Mouse (Mus musculus): ENCODE measurements at regions not wholly inside any gene's neighbourhood (a gene's known extent, or its start where the extent isn't known, plus 50 kb on each side); places are given as distances from the start of the nearest gene placed in this dataset.

GRCm38 (mm10) chr3:157695128-157696075 lies 128.7 kb downstream of the Ptger3 start:
- H3K27ac ChIP-seq, result no peak overlapping the region
- intact Hi-C loops (cut with DNase I), result no loop called here
- H3K9ac ChIP-seq (ENCODE audit: low read depth, low read length), result no peak overlapping the region
- H3K36me3 ChIP-seq (ENCODE audit: control insufficient read depth, insufficient read depth, low read length), result no peaks in the 10 kb centered on the region
- DNase-seq, result no peak
- H3K27me3 ChIP-seq (ENCODE audit: control insufficient read depth, insufficient read depth, low read length), result no peaks in the 10 kb centered on the region
- WGBS, result 77% methylated on average over 19 of the region's 19 CpGs
- no peaks in the 10 kb centered on the region for H3K4me1 ChIP-seq (ENCODE audit: control insufficient read depth, insufficient read depth, low read length)
- no peak for TF ChIP-seq POLR2A (IDR thresholded peaks at IDR 0.05; ENCODE audit: insufficient read depth, low read depth, low read length)
- no peak for TF ChIP-seq CTCF (IDR thresholded peaks at IDR 0.05)
- no peak for TF ChIP-seq EP300 (IDR thresholded peaks at IDR 0.05; ENCODE audit: insufficient read depth, low read depth, low read length)
- no peak overlapping the region for H3K4me3 ChIP-seq
- no peaks in the 10 kb centered on the region for H3K79me2 ChIP-seq (replicated peaks; ENCODE audit: control insufficient read depth, insufficient read depth, low read length)
